In the genomic region with DNA sequence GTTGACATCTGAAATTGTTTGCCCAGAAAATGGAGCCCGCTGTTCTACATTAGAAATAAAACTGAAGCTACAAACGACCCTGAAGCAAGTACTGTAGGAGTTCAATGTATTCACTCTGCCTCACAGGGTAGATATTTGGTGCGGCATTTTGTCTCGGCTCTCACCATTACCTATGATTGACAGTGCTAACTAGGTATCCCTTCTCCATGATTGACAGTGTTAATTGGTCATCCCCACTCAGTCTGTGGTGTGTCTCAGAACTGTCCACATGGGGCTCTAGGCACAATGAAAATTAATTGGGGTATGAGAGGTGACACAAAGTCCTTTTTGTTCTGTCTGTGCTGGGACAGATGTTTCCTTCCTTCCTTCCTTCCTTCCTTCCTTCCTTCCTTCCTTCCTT, we compare ENCODE assay signal across 17 mouse cellular contexts.
"Had no signal": no experiment of that assay in that cellular context is flagged by ENCODE, and none has a peak within 500 bp of the region (broad histone marks: within the 10 kb centered on the region; RNA-seq: fewer than 3 reads in every experiment).

No protein-coding gene starts in this region.

- H3K4me3 ChIP-seq: kidney, embryonic 15.5 days; left cerebral cortex, adult 2 months; liver, embryonic 13.5 days; midbrain, embryonic 12.5 days; myocyte had no signal

- H3K36me3 ChIP-seq: kidney, embryonic 15.5 days; liver, embryonic 13.5 days; midbrain, embryonic 12.5 days had no signal

- H3K27ac ChIP-seq: kidney, embryonic 15.5 days; left cerebral cortex, adult 2 months; liver, embryonic 13.5 days; midbrain, embryonic 12.5 days; stomach, postnatal 0 days had no signal

- H3K4me2 ChIP-seq: kidney, embryonic 15.5 days; liver, embryonic 13.5 days; midbrain, embryonic 12.5 days had no signal

- H3K27me3 ChIP-seq: kidney, embryonic 15.5 days; liver, embryonic 13.5 days; midbrain, embryonic 12.5 days had no signal

- DNase-seq: kidney, adult 2 months; kidney, postnatal 10 days; kidney, postnatal 36 days; layer of hippocampus, postnatal 36 days; liver, embryonic 13.5 days; lung, adult 2 months; lung, postnatal 14 days; lung, postnatal 4 days; right cerebral cortex, postnatal 25 days; thymus, adult 2 months; thymus, postnatal 36 days had no signal

- ATAC-seq: midbrain, embryonic 16.5 days had no signal

- H3K9me3 ChIP-seq: kidney, embryonic 15.5 days; liver, embryonic 13.5 days; midbrain, embryonic 12.5 days had no signal

- H3K9ac ChIP-seq: kidney, embryonic 15.5 days; liver, embryonic 13.5 days; midbrain, embryonic 12.5 days had no signal

- H3K4me1 ChIP-seq: kidney, embryonic 15.5 days; liver, embryonic 13.5 days had no signal
